Mouse (Mus musculus) heart, embryonic 11.5 days (tissue): Measurements from ENCODE around the gene Tmem131l. TPM values are rescaled to one million over a fixed set of nuclear protein-coding genes. Genes with fewer than 3 reads are reported as not detected.
"Not testable (repeated sequence)": the region's sequence is repeated elsewhere in the genome, so short reads cannot be mapped to it uniquely, and the experiment has no call there.

Source experiments
- ATAC-seq: fragments of 200-750 bp; cut with Nextera tagmentation; replicated peaks from 2 replicates; pipeline ENCODE4 v1.8.0; 2017; ENCODE audit warnings: moderate library complexity; ENCODE audit not compliant: insufficient number of reproducible peaks, low FRiP score, low TSS enrichment
- H3K27ac ChIP-seq: fragments of 300-500 bp; sonication (generic); 2 replicates; pipeline ENCODE4 v1.5.1; 2014; ENCODE audit warnings: mild to moderate bottlenecking, low read depth, low read length
- H3K27me3 ChIP-seq: fragments of 300-500 bp; sonication (generic); 2 replicates; pipeline ENCODE4 v1.6.1; 2014; ENCODE audit warnings: mild to moderate bottlenecking, low read length, mixed read lengths; ENCODE audit not compliant: control insufficient read depth, insufficient read depth
- H3K36me3 ChIP-seq: fragments of 300-500 bp; sonication (generic); 2 replicates; pipeline ENCODE4 v1.6.1; 2014; ENCODE audit warnings: mild to moderate bottlenecking, low read length, moderate library complexity, mixed read lengths; ENCODE audit not compliant: control insufficient read depth, insufficient read depth
- H3K4me1 ChIP-seq: fragments of 300-500 bp; sonication (generic); 2 replicates; pipeline ENCODE4 v1.6.1; 2014; ENCODE audit warnings: low read length; ENCODE audit not compliant: control insufficient read depth, insufficient read depth
- H3K4me2 ChIP-seq: fragments of 300-500 bp; sonication (generic); 2 replicates; pipeline ENCODE4 v1.6.1; 2014; ENCODE audit warnings: mild to moderate bottlenecking, moderate library complexity
- H3K4me3 ChIP-seq: fragments of 300-500 bp; sonication (generic); 2 replicates; pipeline ENCODE4 v1.5.1; 2014; ENCODE audit warnings: low read depth, low read length
- H3K9ac ChIP-seq: fragments of 300-500 bp; sonication (generic); 2 replicates; pipeline ENCODE4 v1.6.1; 2014; ENCODE audit warnings: mild to moderate bottlenecking, low read depth, low read length, moderate library complexity
- H3K9me3 ChIP-seq: fragments of 300-500 bp; sonication (generic); replicated peaks from 2 replicates; pipeline ENCODE4 v1.6.1; 2016; ENCODE audit warnings: low read length; ENCODE audit not compliant: control insufficient read depth
- WGBS: fragments of 180-500 bp; shearing (Covaris S2); extraction: QIAGEN DNeasy Blood & Tissue Kit; methylation state at CpG from one replicate; pipeline ENCODE4 v1.1.7; 2014; ENCODE audit not compliant: insufficient replicate concordance; 5-methylcytosine and 5-hydroxymethylcytosine counted together
- polyA plus RNA-seq: library from polyadenylated mRNA; unstranded; fragments of >200 nt; fragmentation: Nextera tagmentation; extraction: Ambion mirVana; gene quantifications from 2 replicates; pipeline ENCODE4 v1.2.1, GENCODE M21; 2014

Gene Tmem131l
- polyA plus RNA-seq, 1 experiment from 2014 or later, result 35.0 TPM

DNA sequence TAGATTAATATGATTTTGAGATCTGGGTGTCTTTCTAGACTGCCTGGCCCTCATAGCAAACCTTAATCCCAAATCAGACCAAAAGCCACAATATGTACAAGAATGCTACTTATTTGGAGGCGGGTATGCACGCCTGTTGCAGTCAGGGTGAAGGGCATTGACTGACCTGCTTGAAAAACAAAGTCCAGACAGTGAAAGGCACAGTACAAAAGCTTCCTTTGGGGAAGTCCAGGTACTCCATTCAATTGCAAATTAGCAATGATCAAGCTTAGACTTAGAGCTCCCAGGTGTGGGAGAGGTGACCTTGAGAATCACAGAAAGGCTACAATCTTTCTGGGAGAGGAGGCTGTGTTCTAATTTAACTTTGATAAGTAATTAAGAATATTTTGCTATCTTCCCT is 167.1 kb downstream of the Tmem131l start:
- not testable (repeated sequence) for H3K27me3 ChIP-seq, H3K9me3 ChIP-seq, H3K9ac ChIP-seq, H3K4me2 ChIP-seq, H3K4me3 ChIP-seq, H3K4me1 ChIP-seq, ATAC-seq, H3K36me3 ChIP-seq, H3K27ac ChIP-seq
- 80% methylated on average over 2 of the region's 2 CpGs for WGBS

DNA sequence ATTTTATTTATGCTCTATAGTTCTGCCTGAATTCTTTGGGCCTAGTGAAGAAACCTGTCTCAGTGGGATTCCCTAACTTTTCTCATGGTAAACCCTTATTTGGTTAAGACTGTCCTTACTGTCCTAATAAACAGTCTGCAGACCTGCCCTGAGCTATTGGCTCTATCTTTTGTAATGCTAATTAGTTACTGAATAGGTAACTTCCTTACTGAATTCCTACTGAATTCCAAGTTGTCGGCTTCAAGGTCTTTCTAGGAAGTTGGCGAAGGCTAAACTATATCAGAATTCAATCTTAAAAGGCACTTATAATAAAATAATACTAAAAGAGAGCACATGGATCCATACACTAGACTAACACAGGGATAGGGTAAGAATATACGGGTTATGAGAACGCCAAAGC is 168.0 kb downstream of the Tmem131l start:
- H3K4me2 ChIP-seq, H3K9ac ChIP-seq, H3K27ac ChIP-seq, H3K36me3 ChIP-seq, H3K9me3 ChIP-seq, ATAC-seq, H3K4me1 ChIP-seq, H3K4me3 ChIP-seq, H3K27me3 ChIP-seq: not testable (repeated sequence)
- WGBS, result 89% methylated on average over 4 of the region's 4 CpGs

GRCm38 (mm10) chr3:83871559-83871958 is 168.4 kb downstream of the Tmem131l start:
- WGBS, result 80% methylated on average over 7 of the region's 7 CpGs

GRCm38 (mm10) chr3:83869776-83870175 is 170.2 kb downstream of the Tmem131l start:
- H3K36me3 ChIP-seq, result no peaks in the 10 kb centered on the region
- no peaks in the 10 kb centered on the region for H3K27me3 ChIP-seq
- H3K4me1 ChIP-seq, result no peaks in the 10 kb centered on the region
- no peaks in the 10 kb centered on the region for H3K9me3 ChIP-seq
- 86% methylated on average over 2 of the region's 2 CpGs for WGBS
- no peak for ATAC-seq
- H3K9ac ChIP-seq, result no peak overlapping the region
- no peak overlapping the region for H3K27ac ChIP-seq
- H3K4me2 ChIP-seq, result no peak overlapping the region
- no peak overlapping the region for H3K4me3 ChIP-seq

More at GRCm38 (mm10) chr3:83871559-83871958, 168.4 kb downstream of the Tmem131l start:
- H3K4me1 ChIP-seq, H3K4me2 ChIP-seq, H3K27ac ChIP-seq, H3K9me3 ChIP-seq, ATAC-seq, H3K9ac ChIP-seq, H3K27me3 ChIP-seq, H3K4me3 ChIP-seq, H3K36me3 ChIP-seq: not testable (repeated sequence)

DNA sequence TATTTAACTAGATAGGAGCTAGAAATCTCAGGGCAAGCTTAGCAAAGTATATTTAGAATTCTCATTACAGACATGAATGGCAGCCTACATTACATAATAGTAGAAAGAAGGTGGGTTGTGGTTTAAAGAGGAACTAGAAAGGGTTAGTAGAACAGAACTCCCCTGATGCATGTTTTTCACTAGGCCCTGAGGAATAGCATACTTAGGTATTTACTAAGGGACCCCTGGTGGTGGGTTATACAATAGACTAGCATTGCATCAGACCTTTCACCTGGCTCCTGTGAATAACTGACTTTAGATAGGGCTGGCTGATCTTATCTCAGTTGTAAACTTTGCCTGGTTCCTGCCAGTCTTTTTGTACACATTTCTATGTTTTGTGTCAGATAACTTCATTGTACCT is 172.9 kb downstream of the Tmem131l start:
- H3K9me3 ChIP-seq, H3K36me3 ChIP-seq, ATAC-seq, H3K9ac ChIP-seq, H3K4me3 ChIP-seq, H3K4me2 ChIP-seq, H3K4me1 ChIP-seq, H3K27me3 ChIP-seq, H3K27ac ChIP-seq: not testable (repeated sequence)

DNA sequence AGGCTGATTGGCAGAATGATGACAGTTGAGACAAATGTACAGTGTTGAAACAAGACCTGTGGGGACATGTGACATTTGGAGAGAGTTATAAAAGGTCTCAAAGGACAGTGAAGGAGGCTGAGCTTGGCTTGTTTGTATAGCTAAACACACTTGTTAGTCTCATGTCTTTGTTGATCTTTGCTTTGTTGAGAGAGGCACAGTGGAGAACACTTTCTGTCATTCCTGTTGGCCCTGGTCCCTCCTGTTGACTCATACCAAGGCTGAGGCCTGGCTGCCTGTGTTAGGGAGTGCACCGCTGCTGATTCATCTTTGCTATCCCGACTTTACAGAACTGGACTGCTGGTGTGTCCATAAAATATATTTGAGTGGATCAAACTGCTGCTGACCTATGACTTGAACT is 174.8 kb downstream of the Tmem131l start:
- no peaks in the 10 kb centered on the region for H3K36me3 ChIP-seq

DNA sequence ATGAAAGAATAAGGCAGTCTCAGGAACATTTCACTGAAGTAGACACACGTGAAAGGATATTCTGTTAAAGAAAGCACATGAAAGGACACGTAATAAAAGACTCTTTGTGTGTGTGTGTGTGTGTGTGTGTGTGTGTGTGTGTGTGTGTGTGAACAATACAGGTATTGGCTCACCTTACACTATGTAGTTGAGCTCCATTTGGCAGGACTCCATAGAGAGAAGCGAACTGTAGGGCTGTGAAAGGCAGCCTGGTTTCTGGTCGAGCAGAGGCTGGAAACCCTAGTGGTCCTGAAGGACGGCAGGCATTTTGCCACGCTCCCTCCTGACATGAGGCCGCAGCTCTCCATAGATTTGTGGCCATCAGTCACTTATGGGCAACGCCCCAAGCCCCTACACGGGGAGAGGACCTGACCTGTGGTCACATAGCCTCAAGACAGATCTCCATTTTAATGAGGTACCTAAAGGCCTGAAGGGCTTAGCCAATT is 175.9 kb downstream of the Tmem131l start:
- H3K27ac ChIP-seq, result no peak overlapping the region
- no peak overlapping the region for H3K4me3 ChIP-seq
- peaks cover 6% of the 10 kb centered on the region; the same call in 1 of the 2 replicates for H3K4me1 ChIP-seq
- 77% methylated on average over 9 of the region's 9 CpGs for WGBS
- H3K36me3 ChIP-seq, result no peaks in the 10 kb centered on the region
- no peaks in the 10 kb centered on the region for H3K9me3 ChIP-seq
- H3K4me2 ChIP-seq, result no peak overlapping the region
- no peak for ATAC-seq
- no peak overlapping the region for H3K9ac ChIP-seq
- H3K27me3 ChIP-seq, result no peaks in the 10 kb centered on the region

More for the DNA sequence above, 174.8 kb downstream of the Tmem131l start:
- H3K4me1 ChIP-seq, result peaks cover 6% of the 10 kb centered on the region; the same call in 1 of the 2 replicates
- H3K9me3 ChIP-seq, result no peaks in the 10 kb centered on the region
- no peak overlapping the region for H3K9ac ChIP-seq
- 81% methylated on average over 2 of the region's 2 CpGs for WGBS
- H3K27me3 ChIP-seq, result no peaks in the 10 kb centered on the region
- no peak for ATAC-seq
- no peak overlapping the region for H3K4me3 ChIP-seq
- H3K4me2 ChIP-seq, result no peak overlapping the region
- H3K27ac ChIP-seq, result no peak overlapping the region

GRCm38 (mm10) chr3:83862956-83863355 is 177.0 kb downstream of the Tmem131l start:
- ATAC-seq, result no peak
- Histone ChIP-seq H3K4me3 (no peak overlapping the region), H3K27ac (no peak overlapping the region), H3K27me3 (no peaks in the 10 kb centered on the region), H3K9ac (no peak overlapping the region), H3K9me3 (no peaks in the 10 kb centered on the region), H3K36me3 (no peaks in the 10 kb centered on the region), H3K4me2 (peak overlapping the region; percentile 16; the same call in 1 of the 2 replicates), H3K4me1 (peaks cover 6% of the 10 kb centered on the region; the same call in 1 of the 2 replicates)
- 14% methylated on average over 1 of the region's 1 CpGs for WGBS

DNA sequence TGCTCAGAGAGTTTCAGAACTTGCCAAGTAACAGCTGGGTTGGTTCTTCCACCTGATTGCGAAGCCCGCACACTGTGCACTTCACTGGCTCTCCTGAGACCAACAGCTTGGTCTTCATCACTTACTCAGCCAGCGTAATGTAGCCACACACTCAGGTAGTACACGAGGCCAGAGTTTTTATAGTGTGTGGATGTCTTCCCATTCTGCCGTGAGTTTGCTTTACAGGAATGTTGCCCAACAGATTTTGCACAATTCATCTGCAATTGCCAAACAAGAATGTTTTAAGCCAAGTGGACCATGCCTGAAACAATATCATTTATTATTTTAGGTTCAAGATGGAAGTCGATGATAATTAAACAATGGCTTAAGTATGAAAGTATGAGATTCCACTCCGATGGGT is 180.4 kb downstream of the Tmem131l start:
- Histone ChIP-seq H3K9ac (no peak overlapping the region), H3K27ac (no peak overlapping the region), H3K4me3 (no peak overlapping the region), H3K27me3 (no peaks in the 10 kb centered on the region), H3K4me1 (peaks cover 6% of the 10 kb centered on the region; the same call in 1 of the 2 replicates), H3K9me3 (no peaks in the 10 kb centered on the region), H3K4me2 (no peak overlapping the region), H3K36me3 (no peaks in the 10 kb centered on the region)
- 89% methylated on average over 7 of the region's 7 CpGs for WGBS
- no peak for ATAC-seq
